Mouse (Mus musculus): Measurements from ENCODE around the gene Slc5a4b. TPM values are rescaled to one million over a fixed set of nuclear protein-coding genes. Genes with fewer than 3 reads are reported as not detected.

Slc5a4b gene
- total and polyA plus RNA-seq, 3 experiments: not detected

GRCm38 (mm10) chr10:76051860-76052259 lies 58.9 kb downstream of the Slc5a4b start:
- TF ChIP-seq EP300 (IDR thresholded peaks at IDR 0.05; ENCODE audit: insufficient read depth, low read depth, low read length) (no peak), CTCF (IDR thresholded peaks at IDR 0.05) (no peak), POLR2A (IDR thresholded peaks at IDR 0.05; ENCODE audit: insufficient read depth, low read depth, low read length) (no peak)
- DNase-seq: no peak

GRCm38 (mm10) chr10:76048967-76049366 lies 61.8 kb downstream of the Slc5a4b start:
- 52% methylated on average over 6 of the region's 6 CpGs for WGBS
- H3K27ac ChIP-seq: no peak overlapping the region
- no peaks in the 10 kb centered on the region for H3K27me3 ChIP-seq (ENCODE audit: control insufficient read depth, insufficient read depth, low read length)
- H3K9ac ChIP-seq (ENCODE audit: low read depth, low read length): no peak overlapping the region
- no peak for TF ChIP-seq EP300 (IDR thresholded peaks at IDR 0.05; ENCODE audit: insufficient read depth, low read depth, low read length)
- no peak for TF ChIP-seq POLR2A (IDR thresholded peaks at IDR 0.05; ENCODE audit: insufficient read depth, low read depth, low read length)
- no peak for TF ChIP-seq CTCF (IDR thresholded peaks at IDR 0.05)
- no peak overlapping the region for H3K4me3 ChIP-seq
- no peaks in the 10 kb centered on the region for H3K79me2 ChIP-seq (replicated peaks; ENCODE audit: control insufficient read depth, insufficient read depth, low read length)
- no peaks in the 10 kb centered on the region for H3K36me3 ChIP-seq (ENCODE audit: control insufficient read depth, insufficient read depth, low read length)
- no peak for DNase-seq
- H3K4me1 ChIP-seq (ENCODE audit: control insufficient read depth, insufficient read depth, low read length): no peaks in the 10 kb centered on the region
- intact Hi-C loops (cut with DNase I): no loop called here

More at GRCm38 (mm10) chr10:76051860-76052259, 58.9 kb downstream of the Slc5a4b start:
- H3K9ac ChIP-seq (ENCODE audit: low read depth, low read length): no peak overlapping the region
- H3K4me1 ChIP-seq (ENCODE audit: control insufficient read depth, insufficient read depth, low read length): no peaks in the 10 kb centered on the region
- H3K36me3 ChIP-seq (ENCODE audit: control insufficient read depth, insufficient read depth, low read length): no peaks in the 10 kb centered on the region
- H3K27ac ChIP-seq: no peak overlapping the region
- H3K4me3 ChIP-seq: no peak overlapping the region
- intact Hi-C loops (cut with DNase I): no loop called here
- WGBS: 82% methylated on average over 11 of the region's 11 CpGs
- H3K27me3 ChIP-seq (ENCODE audit: control insufficient read depth, insufficient read depth, low read length): no peaks in the 10 kb centered on the region
- H3K79me2 ChIP-seq (replicated peaks; ENCODE audit: control insufficient read depth, insufficient read depth, low read length): no peaks in the 10 kb centered on the region

GRCm38 (mm10) chr10:76047182-76047869 lies 63.4 kb downstream of the Slc5a4b start:
- Histone ChIP-seq H3K4me3 (no peak overlapping the region), H3K36me3 (ENCODE audit: control insufficient read depth, insufficient read depth, low read length) (no peaks in the 10 kb centered on the region), H3K4me1 (ENCODE audit: control insufficient read depth, insufficient read depth, low read length) (no peaks in the 10 kb centered on the region), H3K27me3 (ENCODE audit: control insufficient read depth, insufficient read depth, low read length) (no peaks in the 10 kb centered on the region), H3K9ac (ENCODE audit: low read depth, low read length) (no peak overlapping the region), H3K79me2 (replicated peaks; ENCODE audit: control insufficient read depth, insufficient read depth, low read length) (no peaks in the 10 kb centered on the region), H3K27ac (no peak overlapping the region)
- TF ChIP-seq CTCF (IDR thresholded peaks at IDR 0.05) (no peak), POLR2A (IDR thresholded peaks at IDR 0.05; ENCODE audit: insufficient read depth, low read depth, low read length) (no peak), EP300 (IDR thresholded peaks at IDR 0.05; ENCODE audit: insufficient read depth, low read depth, low read length) (no peak)
- intact Hi-C loops (cut with DNase I): no loop called here
- no peak for DNase-seq
- 38% methylated on average over 5 of the region's 5 CpGs for WGBS

- Histone ChIP-seq H3K36me3 (ENCODE audit: control insufficient read depth, insufficient read depth, low read length) (no peaks in the 10 kb centered on the region), H3K4me1 (ENCODE audit: control insufficient read depth, insufficient read depth, low read length) (no peaks in the 10 kb centered on the region), H3K27ac (no peak overlapping the region), H3K4me3 (no peak overlapping the region), H3K27me3 (ENCODE audit: control insufficient read depth, insufficient read depth, low read length) (no peaks in the 10 kb centered on the region), H3K79me2 (replicated peaks; ENCODE audit: control insufficient read depth, insufficient read depth, low read length) (no peaks in the 10 kb centered on the region), H3K9ac (ENCODE audit: low read depth, low read length) (no peak overlapping the region)
- WGBS: 5% methylated on average over 1 of the region's 1 CpGs
- intact Hi-C loops (cut with DNase I): no loop called here
- TF ChIP-seq EP300 (IDR thresholded peaks at IDR 0.05; ENCODE audit: insufficient read depth, low read depth, low read length): no peak
- no peak for TF ChIP-seq POLR2A (IDR thresholded peaks at IDR 0.05; ENCODE audit: insufficient read depth, low read depth, low read length)
- no peak for TF ChIP-seq CTCF (IDR thresholded peaks at IDR 0.05)
- no peak for DNase-seq
Measured at GRCm38 (mm10) chr10:76046754-76047153, 64.0 kb downstream of the Slc5a4b start.

GRCm38 (mm10) chr10:76045343-76045742 lies 65.4 kb downstream of the Slc5a4b start:
- TF ChIP-seq EP300 (IDR thresholded peaks at IDR 0.05; ENCODE audit: insufficient read depth, low read depth, low read length): no peak
- H3K27me3 ChIP-seq (ENCODE audit: control insufficient read depth, insufficient read depth, low read length): no peaks in the 10 kb centered on the region
- H3K36me3 ChIP-seq (ENCODE audit: control insufficient read depth, insufficient read depth, low read length): no peaks in the 10 kb centered on the region
- no peak for DNase-seq
- H3K4me1 ChIP-seq (ENCODE audit: control insufficient read depth, insufficient read depth, low read length): no peaks in the 10 kb centered on the region
- WGBS: 54% methylated on average over 5 of the region's 5 CpGs
- H3K4me3 ChIP-seq: no peak overlapping the region
- intact Hi-C loops (cut with DNase I): no loop called here
- no peak overlapping the region for H3K9ac ChIP-seq (ENCODE audit: low read depth, low read length)
- H3K79me2 ChIP-seq (replicated peaks; ENCODE audit: control insufficient read depth, insufficient read depth, low read length): no peaks in the 10 kb centered on the region
- H3K27ac ChIP-seq: no peak overlapping the region

- no peak for DNase-seq
- 97% methylated on average over 5 of the region's 5 CpGs for WGBS
Measured at GRCm38 (mm10) chr10:76036962-76037361, 73.8 kb downstream of the Slc5a4b start.

More at GRCm38 (mm10) chr10:76036962-76037361, 73.8 kb downstream of the Slc5a4b start:
- no peaks in the 10 kb centered on the region for H3K27me3 ChIP-seq (ENCODE audit: control insufficient read depth, insufficient read depth, low read length)
- intact Hi-C loops (cut with DNase I): loop anchor here (10.0 kb wide), 1 partner anchor 142 kb away; the partner anchor contains the start of gene Derl3
- no peak overlapping the region for H3K4me3 ChIP-seq
- peaks cover 2% of the 10 kb centered on the region; the same call in 1 of the 2 replicates for H3K4me1 ChIP-seq (ENCODE audit: control insufficient read depth, insufficient read depth, low read length)
- H3K9ac ChIP-seq (ENCODE audit: low read depth, low read length): no peak overlapping the region
- H3K36me3 ChIP-seq (ENCODE audit: control insufficient read depth, insufficient read depth, low read length): peaks cover 3% of the 10 kb centered on the region
- no peak overlapping the region for H3K27ac ChIP-seq
- H3K79me2 ChIP-seq (replicated peaks; ENCODE audit: control insufficient read depth, insufficient read depth, low read length): peaks cover 9% of the 10 kb centered on the region
- TF ChIP-seq CTCF (IDR thresholded peaks at IDR 0.05) (no peak), POLR2A (IDR thresholded peaks at IDR 0.05; ENCODE audit: insufficient read depth, low read depth, low read length) (no peak), EP300 (IDR thresholded peaks at IDR 0.05; ENCODE audit: insufficient read depth, low read depth, low read length) (no peak)
